Mouse (Mus musculus) thymus, adult 2 months (tissue): ENCODE results near the gene Irs2.

Source experiments
- CTCF ChIP-seq: fragments of 200-500 bp; IDR thresholded peaks from 2 replicates; pipeline ENCODE4 v1.5.1; 2012; ENCODE audit warnings: mild to moderate bottlenecking, control low read depth, low read length, moderate library complexity, borderline replicate concordance; ENCODE audit not compliant: control insufficient read depth, poor library complexity, insufficient read depth; ENCODE audit errors: extremely low read depth
- POLR2A ChIP-seq: fragments of 200-500 bp; IDR thresholded peaks from 2 replicates; pipeline ENCODE4 v1.6.1; 2012; ENCODE audit warnings: mild to moderate bottlenecking, low read length, control low read depth, moderate library complexity; ENCODE audit not compliant: control insufficient read depth, poor library complexity, insufficient read depth; ENCODE audit errors: extremely low read depth

DNA sequence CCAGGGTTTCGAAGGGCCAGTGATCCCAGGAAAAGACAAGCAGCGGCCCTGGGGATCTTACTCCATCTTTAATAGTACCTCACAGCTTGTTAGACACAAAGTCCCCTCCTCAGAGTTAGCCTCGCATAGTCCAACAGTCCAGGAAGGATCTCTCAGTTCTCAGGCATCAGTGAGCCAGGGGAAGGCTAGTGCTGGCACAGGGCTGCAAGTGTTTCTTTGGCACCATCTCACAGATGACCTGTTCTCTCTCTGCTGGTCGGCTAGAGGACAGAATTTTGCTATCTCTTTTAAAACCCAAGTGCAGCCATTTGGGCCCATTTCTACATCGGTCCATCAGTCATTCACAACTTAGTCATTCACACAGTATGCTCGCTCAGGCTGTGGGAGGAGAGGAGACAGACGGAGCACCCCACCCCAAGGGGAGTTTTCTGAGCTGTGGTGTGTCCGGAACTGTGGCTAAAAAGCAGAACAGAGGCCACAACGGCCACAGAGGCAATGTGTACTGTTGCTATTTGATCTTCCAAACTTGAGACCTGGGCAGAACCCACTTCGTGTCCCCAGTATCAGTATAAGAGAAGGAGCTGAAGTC is 43.7 kb downstream of the Irs2 start:
- no peak for TF ChIP-seq CTCF
- TF ChIP-seq POLR2A: no peak
